In the genomic region with DNA sequence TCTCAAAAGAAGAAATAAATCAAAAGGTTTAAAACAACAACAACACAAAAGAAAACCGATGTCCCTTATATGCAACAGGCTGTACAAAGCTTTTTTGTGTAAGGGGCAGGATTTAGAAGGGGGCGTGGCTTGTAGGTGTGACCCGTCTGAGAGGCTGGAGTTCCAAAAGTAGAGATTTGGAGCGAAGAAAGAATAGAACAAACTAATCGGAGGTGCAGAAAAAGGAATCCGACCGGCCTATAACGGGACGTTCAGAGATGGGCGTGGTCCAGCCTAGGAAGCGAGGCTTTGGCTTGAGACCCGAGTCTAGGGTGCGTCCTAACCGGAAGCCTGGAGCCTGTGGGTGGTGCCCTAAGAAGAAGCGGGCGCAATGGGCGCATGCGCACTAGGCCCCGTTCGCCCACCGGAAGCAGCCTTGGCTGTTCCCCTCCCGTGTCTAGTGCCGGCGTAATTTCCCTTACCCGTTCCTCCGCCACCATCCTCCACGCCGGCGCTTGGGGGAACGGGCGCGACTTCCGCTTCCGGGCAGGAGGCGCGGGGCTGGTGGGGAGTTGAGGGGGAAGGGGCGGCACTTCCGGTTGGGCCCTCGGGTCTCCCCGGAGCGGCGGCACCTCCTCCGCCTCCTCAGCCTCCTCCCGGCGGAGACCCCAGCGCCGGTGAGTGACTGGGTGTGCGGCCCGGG, we compare ENCODE assay signal across 8 mouse cellular contexts. TPM values are rescaled to one million over a fixed set of nuclear protein-coding genes. Genes with fewer than 3 reads are reported as not detected.
A peak's percentile ranks its signal among the peaks of the same experiment; 100 is the strongest.
DNase-seq lines count a peak whose midpoint lies in the region; ATAC-seq lines count a peak whose summit lies in the region.

Gene Zfp865, plus strand, starts transcription at position 377 of the 682 bp plus-strand sequence.
Gene Ccdc106, plus strand, starts transcription at position 554 of the 682 bp plus-strand sequence.

- ATAC-seq in hindbrain, embryonic 12.5 days (ENCODE audit: low FRiP score) = peak; percentile 94

- H3K27me3 ChIP-seq in hindbrain, embryonic 12.5 days = no peaks in the 10 kb centered on the region

- under 1% methylated on average over 43 of the region's 49 CpGs for WGBS in hindbrain, embryonic 12.5 days

- H3K4me2 ChIP-seq in hindbrain, embryonic 12.5 days (replicated peaks) = peak within 1 kb of the TSS; percentile 84

- peak within 1 kb of the TSS; percentile 93 for H3K9ac ChIP-seq in hindbrain, embryonic 12.5 days

- no peaks in the 10 kb centered on the region for H3K9me3 ChIP-seq in hindbrain, embryonic 12.5 days (replicated peaks)

- H3K36me3 ChIP-seq in hindbrain, embryonic 12.5 days = peaks cover 37% of the 10 kb centered on the region

- H3K27ac ChIP-seq in hindbrain, embryonic 12.5 days = peak within 1 kb of the TSS; percentile 92

- peak; percentile 99 for DNase-seq in Muller cell, postnatal 12 days (ENCODE audit: inconsistent ontology term)
- peak; percentile 99 for DNase-seq in cerebellum, adult 9-11 months
- DNase-seq in frontal cortex, adult 2 months (ENCODE audit: extremely low spot score in 1 of 2, low spot score in 1 of 2) = peak; percentile 99 to 100
- DNase-seq in layer of hippocampus, postnatal 14 days (ENCODE audit: low spot score in 2 of 2) = peak; percentile 99 to 100
- DNase-seq in lung, postnatal 14 days = peak; percentile 99
- peak; percentile 95 for DNase-seq in retina, adult 2 months (ENCODE audit: low read depth, low spot score)
- DNase-seq in thymus, postnatal 36 days = peak; percentile 99 to 100

- H3K4me1 ChIP-seq in hindbrain, embryonic 12.5 days = peaks cover 15% of the 10 kb centered on the region

- peak within 1 kb of the TSS; percentile 75 for H3K4me3 ChIP-seq in hindbrain, embryonic 12.5 days

RNA-seq across cellular contexts. Expression of gene Zfp865, which starts in this region (rescaled TPM):
- 33.1 and 35.5 TPM in 2 replicates for polyA plus RNA-seq in frontal cortex, adult 2 months (2012; rRNA removed)
- 9.0 and 9.3 TPM in 2 replicates for polyA plus RNA-seq in hindbrain, embryonic 12.5 days (2016; fragmentation: Nextera tagmentation; extraction: Ambion mirVana)
- 10 to 100 TPM; 34.6 to 35.8 TPM for total RNA-seq in layer of hippocampus, postnatal 14 days (2021)

RNA-seq across cellular contexts. Expression of gene Ccdc106, which starts in this region (rescaled TPM):
- 80.6 and 81.7 TPM in 2 replicates for polyA plus RNA-seq in frontal cortex, adult 2 months (2012; rRNA removed)
- 17.4 and 19.9 TPM in 2 replicates for polyA plus RNA-seq in hindbrain, embryonic 12.5 days (2016; fragmentation: Nextera tagmentation; extraction: Ambion mirVana)
- total RNA-seq in layer of hippocampus, postnatal 14 days (2021) = 10 to 100 TPM; 65.6 to 67.2 TPM

Comparison
In these comparisons a context has a peak if more than half of its experiments do, and no peak if none do; other contexts are left out.
1. Peak in every context shown above with its lines: DNase-seq, ATAC-seq, H3K4me3 ChIP-seq and H3K27ac ChIP-seq.